Comparison of ENCODE assay signal across 7 mouse cellular contexts in genomic region chr2:163054335-163054840, GRCm38 (mm10). TPM values are rescaled to one million over a fixed set of nuclear protein-coding genes. Genes with fewer than 3 reads are reported as not detected.
DNase-seq lines count a peak whose midpoint lies in the region; ATAC-seq lines count a peak whose summit lies in the region.

Mybl2 (plus strand) TSS chr2:163054687.

- ATAC-seq in intestine, embryonic 16.5 days = peak; percentile 99
- ATAC-seq in midbrain, embryonic 11.5 days (ENCODE audit: low FRiP score) = peak; percentile 100

- peak within 1 kb of the TSS; percentile 98 for H3K4me2 ChIP-seq in intestine, embryonic 16.5 days (ENCODE audit: low read depth, low read length)
- H3K4me2 ChIP-seq in midbrain, embryonic 11.5 days = peak within 1 kb of the TSS; percentile 95

- WGBS in intestine, embryonic 16.5 days = under 1% methylated on average over 48 of the region's 48 CpGs
- WGBS in midbrain, embryonic 11.5 days = under 1% methylated on average over 48 of the region's 48 CpGs

- peak within 1 kb of the TSS; percentile 77 for H3K9ac ChIP-seq in intestine, embryonic 16.5 days (ENCODE audit: low read depth, low read length)
- peak within 1 kb of the TSS; percentile 80 for H3K9ac ChIP-seq in midbrain, embryonic 11.5 days (ENCODE audit: low read length)

- peaks cover 21% of the 10 kb centered on the region for H3K4me1 ChIP-seq in intestine, embryonic 16.5 days (ENCODE audit: control insufficient read depth, insufficient read depth, low read length)
- peaks cover 15% of the 10 kb centered on the region for H3K4me1 ChIP-seq in midbrain, embryonic 11.5 days (ENCODE audit: control insufficient read depth, insufficient read depth, low read length)

- intact Hi-C loops in left cerebral cortex, postnatal 36 days (cut with DNase I) = no loop called here

- H3K9me3 ChIP-seq in intestine, embryonic 16.5 days (ENCODE audit: control insufficient read depth, low read length) = no peaks in the 10 kb centered on the region
- H3K9me3 ChIP-seq in midbrain, embryonic 11.5 days (ENCODE audit: control insufficient read depth, low read length) = no peaks in the 10 kb centered on the region

- H3K36me3 ChIP-seq in intestine, embryonic 16.5 days (ENCODE audit: control insufficient read depth, insufficient read depth, low read length) = no peaks in the 10 kb centered on the region
- H3K36me3 ChIP-seq in midbrain, embryonic 11.5 days (ENCODE audit: control insufficient read depth, insufficient read depth, low read length) = no peaks in the 10 kb centered on the region

- H3K4me3 ChIP-seq in intestine, embryonic 16.5 days (ENCODE audit: low read length) = peak within 1 kb of the TSS; percentile 77
- H3K4me3 ChIP-seq in midbrain, embryonic 11.5 days (ENCODE audit: low read depth, low read length) = peak within 1 kb of the TSS; percentile 71

- peak; percentile 93 for DNase-seq in adrenal gland, adult 8-10 months
- peak; percentile 93 for DNase-seq in embryo, embryonic 9.5 days (ENCODE audit: extremely low spot score)
- DNase-seq in gastrocnemius, postnatal 4 days (ENCODE audit: low spot score in 2 of 2) = peak; percentile 89 to 93
- peak; percentile 75 to 76 for DNase-seq in left cerebral cortex, postnatal 36 days (ENCODE audit: low spot score in 2 of 2)
- peak; percentile 99 for DNase-seq in midbrain, embryonic 11.5 days (ENCODE audit: low spot score, missing footprints)
- DNase-seq in skeletal muscle tissue, adult 2 months (ENCODE audit: low read depth, low spot score) = peak; percentile 82

- H3K27ac ChIP-seq in intestine, embryonic 16.5 days (ENCODE audit: low read length) = peak within 1 kb of the TSS; percentile 28
- peak within 1 kb of the TSS; percentile 37; the same call in 1 of the 2 replicates for H3K27ac ChIP-seq in midbrain, embryonic 11.5 days (ENCODE audit: low read depth, low read length)

- no peaks in the 10 kb centered on the region for H3K27me3 ChIP-seq in intestine, embryonic 16.5 days (replicated peaks; ENCODE audit: control insufficient read depth, insufficient read depth, low read length)
- no peaks in the 10 kb centered on the region for H3K27me3 ChIP-seq in midbrain, embryonic 11.5 days (ENCODE audit: control insufficient read depth, insufficient read depth, low read length)

RNA-seq across cellular contexts. Expression of gene Mybl2, which starts in this region (rescaled TPM):
- 1 to 10 TPM; 1.3 to 5.0 (median 3.2) TPM for total RNA-seq in adrenal gland, adult 8-10 months (2022)
- total RNA-seq in gastrocnemius, postnatal 4 days (2021) = 10 to 100 TPM; 10.6 TPM
- polyA plus RNA-seq in intestine, embryonic 16.5 days (2015; fragmentation: Nextera tagmentation; extraction: Ambion mirVana) = 18.0 and 19.0 TPM in 2 replicates
- total RNA-seq in left cerebral cortex, postnatal 36 days (2021) = 1 to 10 TPM; 1.2 to 4.5 TPM
- polyA plus RNA-seq in midbrain, embryonic 11.5 days (2014; fragmentation: Nextera tagmentation; extraction: Ambion mirVana) = 25.7 and 29.8 TPM in 2 replicates

Comparison
In these comparisons a context has a peak if more than half of its experiments do, and no peak if none do; other contexts are left out.
1. Peak in every context shown above with its lines: DNase-seq, ATAC-seq, H3K4me3 ChIP-seq and H3K27ac ChIP-seq.